Mouse (Mus musculus): ENCODE results near the gene Atp8b3. TPM values are rescaled to one million over a fixed set of nuclear protein-coding genes. Genes with fewer than 3 reads are reported as not detected.
A peak's percentile ranks its signal among the peaks of the same experiment; 100 is the strongest.

The Atp8b3 gene
- total and polyA plus RNA-seq, 2 experiments from 2014 or later: 0.96 to 1.1 TPM

GRCm38 (mm10) chr10:80475290-80475959, 63.5 kb downstream of the Atp8b3 start:
- no peaks in the 10 kb centered on the region for H3K4me1 ChIP-seq (ENCODE audit: insufficient read depth, low read length)
- H3K4me2 ChIP-seq (ENCODE audit: low read depth, low read length): peak overlapping the region; percentile 79
- H3K9me3 ChIP-seq (ENCODE audit: low read length): no peaks in the 10 kb centered on the region
- DNase-seq (ENCODE audit: low spot score): peak; percentile 95
- H3K9ac ChIP-seq (replicated peaks; ENCODE audit: low read length): peak overlapping the region; percentile 67
- peak; percentile 94 for ATAC-seq
- H3K4me3 ChIP-seq (ENCODE audit: low read length): peak overlapping the region; percentile 56
- no peak for TF ChIP-seq CTCF (IDR thresholded peaks at IDR 0.05; ENCODE audit: low read depth)
- H3K27ac ChIP-seq: peak overlapping the region; percentile 76
- 1% methylated on average over 50 of the region's 58 CpGs for WGBS
- H3K36me3 ChIP-seq (ENCODE audit: insufficient read depth, low read length): no peaks in the 10 kb centered on the region
- no peaks in the 10 kb centered on the region for H3K27me3 ChIP-seq (ENCODE audit: insufficient read depth, low read length)

Other genes with a start within 250 kb of the Atp8b3 start
- gene Rps15, start 246.7 kb downstream of the Atp8b3 start, total RNA-seq (2014; rRNA removed): 1,031 and 1,483 TPM in 2 replicates
- 676 and 682 TPM in 2 replicates for gene Rps15, start 246.7 kb downstream of the Atp8b3 start, polyA plus RNA-seq (2015; fragmentation: Nextera tagmentation; extraction: Ambion mirVana)
- gene Apc2, start 243.1 kb downstream of the Atp8b3 start, total RNA-seq (2014; rRNA removed): 358 and 374 TPM in 2 replicates
- 81.3 and 97.6 TPM in 2 replicates for gene Apc2, start 243.1 kb downstream of the Atp8b3 start, polyA plus RNA-seq (2015; fragmentation: Nextera tagmentation; extraction: Ambion mirVana)
- gene 2310011J03Rik, start 218.6 kb downstream of the Atp8b3 start, total RNA-seq (2014; rRNA removed): 28.9 and 36.0 TPM in 2 replicates
- 35.7 and 38.4 TPM in 2 replicates for gene 2310011J03Rik, start 218.6 kb downstream of the Atp8b3 start, polyA plus RNA-seq (2015; fragmentation: Nextera tagmentation; extraction: Ambion mirVana)
- 3.8 and 6.7 TPM in 2 replicates for gene Pcsk4, start 209.6 kb downstream of the Atp8b3 start, total RNA-seq (2014; rRNA removed)
- 11.0 and 11.8 TPM in 2 replicates for gene Pcsk4, start 209.6 kb downstream of the Atp8b3 start, polyA plus RNA-seq (2015; fragmentation: Nextera tagmentation; extraction: Ambion mirVana)
- 3.7 TPM in 2 replicates for gene Reep6, start 209.2 kb downstream of the Atp8b3 start, total RNA-seq (2014; rRNA removed)
- gene Reep6, start 209.2 kb downstream of the Atp8b3 start, polyA plus RNA-seq (2015; fragmentation: Nextera tagmentation; extraction: Ambion mirVana): 5.2 and 5.5 TPM in 2 replicates
- 0.18 and 1.0 TPM in 2 replicates for gene Adamtsl5, start 190.7 kb downstream of the Atp8b3 start, total RNA-seq (2014; rRNA removed)
- gene Adamtsl5, start 190.7 kb downstream of the Atp8b3 start, polyA plus RNA-seq (2015; fragmentation: Nextera tagmentation; extraction: Ambion mirVana): 0.91 and 1.2 TPM in 2 replicates
- 15.7 and 18.3 TPM in 2 replicates for gene Plk5, start 182.7 kb downstream of the Atp8b3 start, total RNA-seq (2014; rRNA removed)
- gene Plk5, start 182.7 kb downstream of the Atp8b3 start, polyA plus RNA-seq (2015; fragmentation: Nextera tagmentation; extraction: Ambion mirVana): 8.9 and 9.3 TPM in 2 replicates
- gene Mex3d, start 151.5 kb downstream of the Atp8b3 start, total RNA-seq (2014; rRNA removed): 129 and 145 TPM in 2 replicates
- gene Mex3d, start 151.5 kb downstream of the Atp8b3 start, polyA plus RNA-seq (2015; fragmentation: Nextera tagmentation; extraction: Ambion mirVana): 11.6 and 14.2 TPM in 2 replicates
- gene Mbd3, start 139.6 kb downstream of the Atp8b3 start, total RNA-seq (2014; rRNA removed): 48.2 and 50.4 TPM in 2 replicates
- 166 and 175 TPM in 2 replicates for gene Mbd3, start 139.6 kb downstream of the Atp8b3 start, polyA plus RNA-seq (2015; fragmentation: Nextera tagmentation; extraction: Ambion mirVana)
- 369 and 391 TPM in 2 replicates for gene Uqcr11, start 132.3 kb downstream of the Atp8b3 start, total RNA-seq (2014; rRNA removed)
- gene Uqcr11, start 132.3 kb downstream of the Atp8b3 start, polyA plus RNA-seq (2015; fragmentation: Nextera tagmentation; extraction: Ambion mirVana): 897 and 981 TPM in 2 replicates
- gene Tcf3, start 105.5 kb downstream of the Atp8b3 start, total RNA-seq (2014; rRNA removed): 132 TPM in 2 replicates
- 36.2 and 36.4 TPM in 2 replicates for gene Tcf3, start 105.5 kb downstream of the Atp8b3 start, polyA plus RNA-seq (2015; fragmentation: Nextera tagmentation; extraction: Ambion mirVana)
- 2.5 and 5.0 TPM in 2 replicates for gene Onecut3, start 44.3 kb downstream of the Atp8b3 start, total RNA-seq (2014; rRNA removed)
- 0.57 and 0.74 TPM in 2 replicates for gene Onecut3, start 44.3 kb downstream of the Atp8b3 start, polyA plus RNA-seq (2015; fragmentation: Nextera tagmentation; extraction: Ambion mirVana)
- 47.2 and 51.0 TPM in 2 replicates for gene Rexo1, start 22.4 kb upstream of the Atp8b3 start, total RNA-seq (2014; rRNA removed)
- 25.1 and 27.6 TPM in 2 replicates for gene Rexo1, start 22.4 kb upstream of the Atp8b3 start, polyA plus RNA-seq (2015; fragmentation: Nextera tagmentation; extraction: Ambion mirVana)
- gene Klf16, start 38.2 kb upstream of the Atp8b3 start, total RNA-seq (2014; rRNA removed): 16.6 and 17.0 TPM in 2 replicates
- gene Klf16, start 38.2 kb upstream of the Atp8b3 start, polyA plus RNA-seq (2015; fragmentation: Nextera tagmentation; extraction: Ambion mirVana): 8.2 and 8.6 TPM in 2 replicates
- 389 and 721 TPM in 2 replicates for gene Abhd17a, start 51.2 kb upstream of the Atp8b3 start, total RNA-seq (2014; rRNA removed)
- gene Abhd17a, start 51.2 kb upstream of the Atp8b3 start, polyA plus RNA-seq (2015; fragmentation: Nextera tagmentation; extraction: Ambion mirVana): 159 and 171 TPM in 2 replicates
- 39.5 and 43.2 TPM in 2 replicates for gene Scamp4, start 63.7 kb upstream of the Atp8b3 start, total RNA-seq (2014; rRNA removed)
- 68.3 and 69.1 TPM in 2 replicates for gene Scamp4, start 63.7 kb upstream of the Atp8b3 start, polyA plus RNA-seq (2015; fragmentation: Nextera tagmentation; extraction: Ambion mirVana)
- gene Adat3, start 63.8 kb upstream of the Atp8b3 start, total RNA-seq (2014; rRNA removed): 7.3 and 11.4 TPM in 2 replicates
- 3.6 and 4.0 TPM in 2 replicates for gene Adat3, start 63.8 kb upstream of the Atp8b3 start, polyA plus RNA-seq (2015; fragmentation: Nextera tagmentation; extraction: Ambion mirVana)
- 0.54 and 2.2 TPM in 2 replicates for gene Gm49322, start 66.9 kb upstream of the Atp8b3 start, total RNA-seq (2014; rRNA removed)
- gene Gm49322, start 66.9 kb upstream of the Atp8b3 start, polyA plus RNA-seq (2015; fragmentation: Nextera tagmentation; extraction: Ambion mirVana): 1.1 TPM in 2 replicates
- 128 and 156 TPM in 2 replicates for gene Csnk1g2, start 83.7 kb upstream of the Atp8b3 start, total RNA-seq (2014; rRNA removed)
- 94.3 and 95.5 TPM in 2 replicates for gene Csnk1g2, start 83.7 kb upstream of the Atp8b3 start, polyA plus RNA-seq (2015; fragmentation: Nextera tagmentation; extraction: Ambion mirVana)
- 209 and 213 TPM in 2 replicates for gene Btbd2, start 117.9 kb upstream of the Atp8b3 start, total RNA-seq (2014; rRNA removed)
- 81.9 and 82.8 TPM in 2 replicates for gene Btbd2, start 117.9 kb upstream of the Atp8b3 start, polyA plus RNA-seq (2015; fragmentation: Nextera tagmentation; extraction: Ambion mirVana)
- 84.5 and 95.4 TPM in 2 replicates for gene Mknk2, start 139.0 kb upstream of the Atp8b3 start, total RNA-seq (2014; rRNA removed)
- gene Mknk2, start 139.0 kb upstream of the Atp8b3 start, polyA plus RNA-seq (2015; fragmentation: Nextera tagmentation; extraction: Ambion mirVana): 38.2 and 40.5 TPM in 2 replicates
- 68.3 and 76.4 TPM in 2 replicates for gene Mob3a, start 162.9 kb upstream of the Atp8b3 start, total RNA-seq (2014; rRNA removed)
- gene Mob3a, start 162.9 kb upstream of the Atp8b3 start, polyA plus RNA-seq (2015; fragmentation: Nextera tagmentation; extraction: Ambion mirVana): 37.2 and 38.8 TPM in 2 replicates
- gene Izumo4, start 163.1 kb upstream of the Atp8b3 start, total RNA-seq (2014; rRNA removed): 31.1 and 31.6 TPM in 2 replicates
- 46.7 and 52.2 TPM in 2 replicates for gene Izumo4, start 163.1 kb upstream of the Atp8b3 start, polyA plus RNA-seq (2015; fragmentation: Nextera tagmentation; extraction: Ambion mirVana)
- gene Ap3d1, start 203.1 kb upstream of the Atp8b3 start, total RNA-seq (2014; rRNA removed): 195 and 201 TPM in 2 replicates
- gene Ap3d1, start 203.1 kb upstream of the Atp8b3 start, polyA plus RNA-seq (2015; fragmentation: Nextera tagmentation; extraction: Ambion mirVana): 99.2 and 99.7 TPM in 2 replicates
- gene Dot1l, start 216.1 kb upstream of the Atp8b3 start, total RNA-seq (2014; rRNA removed): 27.2 and 27.7 TPM in 2 replicates
- gene Dot1l, start 216.1 kb upstream of the Atp8b3 start, polyA plus RNA-seq (2015; fragmentation: Nextera tagmentation; extraction: Ambion mirVana): 10.3 and 12.6 TPM in 2 replicates

All from hindbrain, postnatal 0 days (tissue).